Mouse (Mus musculus) lung, adult 2 months (tissue): ENCODE data around the gene Tsks.

ENCODE experiments used
- CTCF ChIP-seq: fragments of 200-500 bp; IDR thresholded peaks from 2 replicates; pipeline ENCODE4 v1.5.1; 2011; ENCODE audit warnings: mild to moderate bottlenecking, low read length, control low read depth; ENCODE audit not compliant: insufficient read depth
- POLR2A ChIP-seq: fragments of 200-500 bp; IDR thresholded peaks from 2 replicates; pipeline ENCODE4 v1.6.1; 2011; ENCODE audit warnings: low read depth, mild to moderate bottlenecking, control low read depth, low read length, borderline replicate concordance; ENCODE audit errors: extremely low read depth

DNA sequence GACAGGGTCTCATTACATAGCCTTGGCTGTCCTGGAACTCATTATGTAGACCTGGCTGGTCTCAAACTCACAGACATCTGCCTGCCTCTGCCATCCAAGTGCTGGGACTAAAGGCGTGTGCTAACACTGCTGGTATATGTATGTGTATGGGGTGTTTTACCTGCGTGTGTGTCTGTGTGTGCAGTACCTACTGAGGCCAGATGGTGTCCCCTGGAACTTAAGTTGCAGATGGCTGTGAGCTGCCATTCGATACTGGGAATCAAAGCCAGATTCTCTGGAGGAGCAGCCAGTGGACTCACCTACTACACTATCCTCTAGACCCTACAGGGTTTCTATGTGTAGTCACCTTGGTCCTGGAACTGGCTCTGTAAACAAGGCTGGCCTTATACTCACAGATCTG is 17.5 kb upstream of the Tsks start:
- TF ChIP-seq CTCF (peak; percentile 42), POLR2A (no peak)
